Mouse (Mus musculus) megakaryocyte-erythroid progenitor cell, adult 5-6 weeks (primary cell): ENCODE measurements around the gene Pex7. TPM values are rescaled to one million over a fixed set of nuclear protein-coding genes. Genes with fewer than 3 reads are reported as not detected.

ENCODE experiments used
- ATAC-seq: replicated peaks from 2 replicates; pipeline ENCODE4 v1.8.0; 2016; ENCODE audit warnings: mild to moderate bottlenecking, inconsistent platforms; ENCODE audit not compliant: severe bottlenecking, poor library complexity, low FRiP score, low TSS enrichment
- total RNA-seq, 2 experiments: library from RNA; stranded (forward) in 1 of 2; stranded (reverse) in 1 of 2; fragments of 200-1000, 215-1000 nt in 1 of 2; fragments of >200 nt in 1 of 2; fragmentation: Nextera tagmentation in 1 of 2; gene quantifications; 2 replicates each; pipeline ENCODE4 v1.2.3; 2014 to 2017

Pex7 gene
- total RNA-seq, 2 experiments from 2014 or later = 16.0 to 21.9 TPM

DNA sequence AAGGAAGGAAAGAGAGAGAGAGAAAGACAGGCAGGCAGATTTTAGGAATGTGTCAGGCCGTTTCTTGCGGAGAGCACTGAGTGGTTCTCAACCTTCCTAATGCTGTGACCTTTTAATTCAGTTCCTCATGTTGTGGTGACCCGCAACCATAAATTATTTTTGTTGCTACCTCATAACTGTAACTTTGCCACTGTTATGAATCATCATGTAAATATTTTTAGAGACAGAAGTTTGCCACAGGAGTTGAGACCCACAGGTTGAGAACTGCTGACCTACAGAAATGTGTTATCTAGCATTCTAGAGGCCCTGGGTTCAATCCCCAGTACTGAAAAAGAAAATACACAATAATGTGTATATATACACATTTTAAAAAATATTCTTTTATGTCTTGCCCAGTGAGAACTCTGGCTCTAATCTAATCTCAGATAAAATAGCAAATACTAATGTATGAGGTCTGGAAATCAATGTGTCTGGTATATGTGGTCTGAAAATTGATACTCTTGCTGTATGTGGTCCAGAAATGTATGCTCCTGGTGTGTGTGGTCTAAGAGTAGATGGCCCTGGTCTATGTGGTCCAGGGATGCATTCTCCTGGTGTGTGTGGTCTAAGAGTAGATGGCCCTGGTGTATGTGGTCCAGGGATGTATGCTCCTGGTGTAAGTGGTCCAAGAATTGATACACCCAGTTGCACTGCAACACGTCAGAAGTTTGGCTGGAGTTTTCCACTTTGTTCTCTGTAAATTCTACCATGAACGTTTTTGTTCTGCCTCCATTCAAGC is 76.2 kb downstream of the Pex7 start:
- no peak for ATAC-seq

DNA sequence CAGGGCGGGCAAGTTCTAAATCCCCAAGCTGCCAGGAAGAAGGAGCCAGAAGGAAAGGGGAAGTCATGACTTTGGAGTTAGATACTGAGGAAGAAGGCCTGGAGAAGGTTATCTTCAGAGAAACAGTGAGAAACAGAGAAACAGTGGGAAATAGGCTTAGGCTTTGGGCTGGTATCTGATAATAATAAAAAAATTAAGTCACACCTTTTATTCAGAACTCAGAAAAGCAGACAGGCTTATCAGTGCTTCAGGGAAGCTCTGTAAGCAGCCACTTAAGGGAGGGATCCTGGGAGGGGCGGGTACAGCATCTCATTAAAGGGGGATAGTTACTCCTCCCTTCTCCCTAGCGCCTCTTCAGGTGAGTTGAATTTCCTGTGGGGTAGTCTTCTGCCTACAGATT is 86.5 kb downstream of the Pex7 start:
- ATAC-seq = peak; percentile 68

DNA sequence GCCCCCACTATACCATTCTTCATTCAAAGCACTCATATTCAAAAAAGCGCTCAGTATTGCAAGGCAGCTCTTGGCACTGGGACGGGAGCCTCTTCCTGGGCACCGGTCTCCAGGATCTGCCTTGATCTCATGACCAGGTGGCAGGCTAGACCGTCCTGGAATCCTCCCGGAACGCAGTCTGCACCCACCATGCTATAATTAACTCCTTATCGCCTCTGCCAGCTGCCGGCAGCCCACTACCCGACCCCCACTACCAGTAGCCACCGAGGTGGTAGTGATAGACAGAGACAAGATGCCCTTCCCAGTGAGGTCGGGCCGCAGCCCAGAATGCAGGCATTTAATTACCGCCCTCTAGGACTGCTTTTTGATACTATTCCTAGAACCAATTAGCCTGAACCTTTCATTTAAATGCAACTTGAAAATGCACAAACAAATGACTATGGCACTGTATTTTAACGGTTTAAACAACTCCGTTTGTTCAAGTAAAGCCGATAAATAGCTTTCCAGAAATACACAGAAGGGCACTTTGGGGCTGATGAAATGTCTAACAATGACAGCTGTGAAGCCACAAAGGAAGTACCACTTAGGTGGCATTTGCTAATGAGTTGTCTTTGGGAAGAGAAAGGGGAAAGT is 88.7 kb downstream of the Pex7 start:
- no peak for ATAC-seq

DNA sequence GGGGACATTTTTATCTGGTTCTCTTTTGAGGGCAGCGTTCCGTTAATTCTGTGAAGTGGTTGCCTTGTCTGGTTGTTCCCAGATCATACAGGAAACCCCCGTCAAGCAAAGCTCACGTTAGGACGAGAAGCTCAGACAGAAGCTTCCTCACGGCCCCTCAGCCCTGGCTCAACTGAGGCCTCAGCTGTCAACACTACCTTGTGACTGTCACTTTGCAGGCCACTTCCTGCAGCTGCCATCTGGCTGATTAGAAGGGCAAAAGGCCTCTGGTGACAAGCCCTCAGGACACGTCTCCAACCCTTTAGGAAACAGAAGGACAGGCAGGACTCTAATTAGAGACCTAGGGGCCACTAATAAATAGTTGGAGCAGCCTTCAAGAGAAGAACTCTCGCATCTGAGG is 92.1 kb downstream of the Pex7 start:
- peak; percentile 54; the same call in 1 of the 2 replicates for ATAC-seq

DNA sequence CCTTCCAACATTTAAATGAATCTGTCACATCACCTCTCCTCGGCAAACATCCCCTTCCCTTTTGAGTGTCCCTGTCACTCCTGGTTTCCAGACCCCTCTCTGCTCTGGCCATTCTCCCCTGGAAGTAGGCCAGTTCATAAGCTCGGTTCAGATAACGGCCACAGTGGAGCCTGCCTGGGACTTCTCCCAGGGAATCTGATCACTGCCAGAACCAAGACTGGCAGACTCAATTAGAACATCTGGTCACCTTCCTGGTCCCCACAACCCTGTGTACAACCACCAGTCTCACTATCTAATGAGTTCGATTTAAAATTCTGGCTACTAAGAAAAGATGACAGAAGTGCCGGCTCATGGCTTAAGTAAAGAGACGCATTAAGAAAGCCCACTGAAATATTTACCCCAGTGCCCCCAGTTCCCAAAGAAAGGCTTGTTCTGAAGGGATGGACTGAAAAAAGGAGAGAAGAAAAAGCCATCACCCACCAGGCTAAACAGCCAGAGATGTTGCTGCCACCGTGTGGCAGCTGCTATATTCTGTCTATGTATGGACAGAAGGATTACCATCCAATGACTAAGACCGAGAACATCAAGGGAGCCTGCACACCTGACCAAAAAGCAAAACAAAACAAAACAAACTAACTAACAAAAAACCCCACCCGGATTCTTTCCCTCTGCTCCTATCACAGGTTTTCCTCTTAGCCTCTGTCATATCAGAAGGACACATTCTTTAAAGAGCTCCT is 95.9 kb downstream of the Pex7 start:
- peak; percentile 58; the same call in 1 of the 2 replicates for ATAC-seq

DNA sequence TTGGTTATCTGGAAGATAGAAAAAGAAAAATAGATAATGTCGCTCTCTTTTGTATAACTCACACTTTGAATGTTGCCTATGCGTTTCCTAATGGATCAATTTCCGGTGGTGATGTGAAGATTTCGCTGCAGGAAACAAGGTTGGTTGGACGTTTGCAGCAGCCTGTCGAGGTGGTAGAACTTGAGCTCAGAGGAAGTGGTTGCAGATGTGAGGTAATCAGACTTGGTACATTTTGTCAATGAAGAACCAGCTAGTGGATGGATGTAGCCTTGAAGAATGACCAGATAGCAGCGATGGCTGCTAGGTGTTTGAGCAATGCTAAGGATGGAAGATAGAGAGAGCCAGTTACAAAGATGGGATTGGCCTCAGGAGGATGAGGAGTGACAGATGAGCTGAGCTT is 102.7 kb downstream of the Pex7 start:
- no peak for ATAC-seq

Other genes starting within 250 kb of the Pex7 start
- not detected in 2 replicates for gene Il20ra, start 195.1 kb downstream of the Pex7 start, total RNA-seq (2014; fragmentation: Nextera tagmentation)
- gene Il20ra, start 195.1 kb downstream of the Pex7 start, total RNA-seq (2017) = not detected in 2 replicates
- 0.72 and 0.92 TPM in 2 replicates for gene Slc35d3, start 56.2 kb downstream of the Pex7 start, total RNA-seq (2014; fragmentation: Nextera tagmentation)
- 0.14 and 1.6 TPM in 2 replicates for gene Slc35d3, start 56.2 kb downstream of the Pex7 start, total RNA-seq (2017)
- gene Map3k5, start 26.8 kb upstream of the Pex7 start, total RNA-seq (2014; fragmentation: Nextera tagmentation) = 2.8 and 12.8 TPM in 2 replicates
- 4.2 and 5.9 TPM in 2 replicates for gene Map3k5, start 26.8 kb upstream of the Pex7 start, total RNA-seq (2017)
- gene Map7, start 240.8 kb upstream of the Pex7 start, total RNA-seq (2014; fragmentation: Nextera tagmentation) = 39.3 and 41.9 TPM in 2 replicates
- gene Map7, start 240.8 kb upstream of the Pex7 start, total RNA-seq (2017) = 58.8 and 64.9 TPM in 2 replicates